In the genomic region with DNA sequence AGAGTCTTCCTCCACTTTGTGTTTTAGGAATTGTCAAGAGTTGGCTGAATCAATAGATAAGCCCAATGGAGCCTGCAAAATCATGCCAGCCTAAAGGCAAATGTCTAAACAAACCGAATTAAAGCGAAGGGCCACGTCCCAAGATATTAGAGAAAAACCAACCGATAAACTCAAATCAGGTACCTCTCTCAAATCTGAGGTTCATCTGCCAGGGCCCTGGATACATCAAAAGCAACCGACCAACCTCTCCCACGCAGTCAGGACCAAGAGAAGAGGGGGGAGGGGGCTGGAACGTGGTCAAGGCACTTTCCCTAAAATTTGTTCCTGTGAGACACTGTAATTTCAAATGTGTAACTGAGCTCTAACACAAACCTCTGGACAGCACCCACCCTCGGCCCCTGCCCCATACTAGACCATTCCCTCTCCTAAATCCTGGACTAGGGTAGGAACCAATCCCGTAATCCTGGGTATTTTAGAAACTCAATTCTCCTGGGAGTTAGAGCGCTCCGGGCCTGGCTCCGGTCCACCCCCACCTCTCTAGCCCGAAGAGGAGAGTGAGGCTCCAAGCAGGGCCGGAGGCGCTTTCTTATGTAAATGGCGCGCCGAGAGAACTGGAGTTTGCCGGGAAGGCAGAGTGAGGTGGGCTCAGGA, we compare ENCODE assay signal across 8 mouse cellular contexts. TPM values are rescaled to one million over a fixed set of nuclear protein-coding genes. Genes with fewer than 3 reads are reported as not detected.
DNase-seq lines count a peak whose midpoint lies in the region; ATAC-seq lines count a peak whose summit lies in the region.

No protein-coding gene starts in this region.

- peak overlapping the region; percentile 69 for H3K4me3 ChIP-seq in heart, embryonic 15.5 days
- H3K4me3 ChIP-seq in liver, embryonic 16.5 days (ENCODE audit: low read depth, low read length): peak overlapping the region; percentile 66
- H3K4me3 ChIP-seq in stomach, embryonic 14.5 days (ENCODE audit: low read depth, low read length): peak overlapping the region; percentile 60

- 1% methylated on average over 19 of the region's 19 CpGs for WGBS in heart, embryonic 15.5 days
- 1% methylated on average over 19 of the region's 19 CpGs for WGBS in liver, embryonic 16.5 days (ENCODE audit: insufficient replicate concordance)
- under 1% methylated on average over 19 of the region's 19 CpGs for WGBS in stomach, embryonic 14.5 days

- no peaks in the 10 kb centered on the region for H3K27me3 ChIP-seq in heart, embryonic 15.5 days
- peaks cover 5% of the 10 kb centered on the region; the same call in 1 of the 2 replicates for H3K27me3 ChIP-seq in liver, embryonic 16.5 days (ENCODE audit: control insufficient read depth, insufficient read depth, low read depth, low read length)
- H3K27me3 ChIP-seq in stomach, embryonic 14.5 days (ENCODE audit: control insufficient read depth, insufficient read depth, low read length): 0 out of 2 replicates have a peak, but pooled peaks cover 3% of the 10 kb centered on the region

- H3K9ac ChIP-seq in heart, embryonic 15.5 days: peak overlapping the region; percentile 73
- peak overlapping the region; percentile 1; the same call in 1 of the 2 replicates for H3K9ac ChIP-seq in liver, embryonic 16.5 days (ENCODE audit: low read depth, low read length)
- peak overlapping the region; percentile 59 for H3K9ac ChIP-seq in stomach, embryonic 14.5 days (replicated peaks; ENCODE audit: low read depth, low read length)

- H3K4me1 ChIP-seq in heart, embryonic 15.5 days (replicated peaks): peaks cover 34% of the 10 kb centered on the region
- peaks cover 20% of the 10 kb centered on the region for H3K4me1 ChIP-seq in liver, embryonic 16.5 days (ENCODE audit: control insufficient read depth, low read depth, low read length)
- peaks cover 2% of the 10 kb centered on the region; the same call in 1 of the 2 replicates for H3K4me1 ChIP-seq in stomach, embryonic 14.5 days (ENCODE audit: control insufficient read depth, insufficient read depth, low read length)

- peak overlapping the region; percentile 91 for H3K4me2 ChIP-seq in heart, embryonic 15.5 days
- H3K4me2 ChIP-seq in liver, embryonic 16.5 days (ENCODE audit: low read depth, low read length): peak overlapping the region; percentile 84
- H3K4me2 ChIP-seq in stomach, embryonic 14.5 days (replicated peaks; ENCODE audit: low read depth, low read length): peak overlapping the region; percentile 93

- DNase-seq in adrenal gland, adult 2 months: peak; percentile 53
- DNase-seq in adrenal gland, postnatal 4 days (ENCODE audit: low spot score in 2 of 2): no peak
- peak; percentile 21 for DNase-seq in thymus, postnatal 14 days
- no peak for DNase-seq in thymus, adult 18-20 months
- DNase-seq in right cerebral cortex, postnatal 25 days: no peak

- H3K36me3 ChIP-seq in heart, embryonic 15.5 days: no peaks in the 10 kb centered on the region
- H3K36me3 ChIP-seq in liver, embryonic 16.5 days (ENCODE audit: control insufficient read depth, insufficient read depth): no peaks in the 10 kb centered on the region
- H3K36me3 ChIP-seq in stomach, embryonic 14.5 days (ENCODE audit: control insufficient read depth, insufficient read depth, low read length): no peaks in the 10 kb centered on the region

- H3K9me3 ChIP-seq in heart, embryonic 15.5 days (replicated peaks): no peaks in the 10 kb centered on the region
- H3K9me3 ChIP-seq in liver, embryonic 16.5 days (replicated peaks; ENCODE audit: control insufficient read depth, low read length): no peaks in the 10 kb centered on the region
- H3K9me3 ChIP-seq in stomach, embryonic 14.5 days (ENCODE audit: control insufficient read depth, low read depth, low read length): no peaks in the 10 kb centered on the region

- no peak for ATAC-seq in heart, embryonic 15.5 days (replicated peaks; ENCODE audit: insufficient number of reproducible peaks, insufficient read depth, low FRiP score, low read depth)
- ATAC-seq in liver, embryonic 16.5 days (ENCODE audit: low read depth): no peak
- no peak for ATAC-seq in stomach, embryonic 14.5 days (ENCODE audit: insufficient number of reproducible peaks, insufficient read depth, low FRiP score, low read depth)

- peak overlapping the region; percentile 90 for H3K27ac ChIP-seq in heart, embryonic 15.5 days
- no peak overlapping the region for H3K27ac ChIP-seq in liver, embryonic 16.5 days (ENCODE audit: low read length)
- H3K27ac ChIP-seq in stomach, embryonic 14.5 days (ENCODE audit: low read length): peak overlapping the region; percentile 86

RNA-seq across cellular contexts. Expression of gene Hk2, which starts 1.7 kb away (rescaled TPM):
- 100 to 1,000 TPM in 1 of 2 experiments, 10 to 100 TPM in 1; 69.1 to 110 TPM for total RNA-seq in adrenal gland, adult 2 months (2021)
- 13.3 and 16.8 TPM in 2 replicates for polyA plus RNA-seq in adrenal gland, adult 2 months (2012; rRNA removed)
- 10 to 100 TPM; 16.3 to 19.8 TPM for total RNA-seq in adrenal gland, postnatal 4 days (2021)
- polyA plus RNA-seq in heart, embryonic 15.5 days (2015; fragmentation: Nextera tagmentation; extraction: Ambion mirVana): 30.2 and 31.0 TPM in 2 replicates
- polyA plus RNA-seq in liver, embryonic 16.5 days (2015; fragmentation: Nextera tagmentation; extraction: Ambion mirVana): 5.0 and 6.4 TPM in 2 replicates
- polyA plus RNA-seq in stomach, embryonic 14.5 days (2014; fragmentation: Nextera tagmentation; extraction: Ambion mirVana): 32.9 and 38.1 TPM in 2 replicates

Comparison
In these comparisons a context has a peak if more than half of its experiments do, and no peak if none do; other contexts are left out.
1. DNase-seq: peak in adrenal gland, adult 2 months (single experiment) and thymus, postnatal 14 days (single experiment); none in adrenal gland, postnatal 4 days (0 of 2), thymus, adult 18-20 months (0 of 2) and right cerebral cortex, postnatal 25 days (single experiment).
2. H3K9ac ChIP-seq: peak in every context shown above with its lines; median percentile 73 in heart, embryonic 15.5 days; 59 in stomach, embryonic 14.5 days; 1 in liver, embryonic 16.5 days.
3. Peak in every context shown above with its lines, with median percentiles within 50 percentile points of each other: H3K4me2 ChIP-seq and H3K4me3 ChIP-seq.